Mouse (Mus musculus) lung, adult 2 months (tissue): ENCODE results near the gene Gimap8.

Experiments used
- CTCF ChIP-seq: fragments of 200-500 bp; IDR thresholded peaks from 2 replicates; pipeline ENCODE4 v1.5.1; 2011; ENCODE audit warnings: mild to moderate bottlenecking, low read length, control low read depth; ENCODE audit not compliant: insufficient read depth
- POLR2A ChIP-seq: fragments of 200-500 bp; IDR thresholded peaks from 2 replicates; pipeline ENCODE4 v1.6.1; 2011; ENCODE audit warnings: low read depth, mild to moderate bottlenecking, control low read depth, low read length, borderline replicate concordance; ENCODE audit errors: extremely low read depth

GRCm38 (mm10) chr6:48675400-48675930 lies 28.4 kb downstream of the Gimap8 start:
- TF ChIP-seq CTCF (no peak), POLR2A (no peak)
